In genomic region chr6:118127827-118128487, GRCm38 (mm10) we compare ENCODE assay signal across 14 mouse cellular contexts. TPM values are rescaled to one million over a fixed set of nuclear protein-coding genes. Genes with fewer than 3 reads are reported as not detected.
DNase-seq lines count a peak whose midpoint lies in the region; ATAC-seq and TF ChIP-seq lines count a peak whose summit lies in the region.
"Had no signal": no experiment of that assay in that cellular context is flagged by ENCODE, and none has a peak within 500 bp of the region (broad histone marks: within the 10 kb centered on the region; RNA-seq: fewer than 3 reads in every experiment).

No protein-coding gene starts in this region.

- ATAC-seq in heart, embryonic 15.5 days (replicated peaks; ENCODE audit: insufficient number of reproducible peaks, insufficient read depth, low FRiP score, low read depth), result no peak
- peak; percentile 79 for ATAC-seq in G1E (ENCODE audit: extremely low read depth, insufficient number of reproducible peaks, low FRiP score, poor library complexity, severe bottlenecking)
- ATAC-seq in hindbrain, embryonic 13.5 days (ENCODE audit: low FRiP score), result no peak
- ATAC-seq: Patski had no signal

- H3K4me1 ChIP-seq in heart, embryonic 15.5 days (replicated peaks), result peaks cover 20% of the 10 kb centered on the region
- H3K4me1 ChIP-seq in heart, embryonic 10.5 days, result peaks cover 20% of the 10 kb centered on the region; the same call in 1 of the 2 replicates
- H3K4me1 ChIP-seq in G1E (ENCODE audit: insufficient read depth, low read depth, low read length), result peaks cover 44% of the 10 kb centered on the region
- H3K4me1 ChIP-seq in liver, adult 2 months (ENCODE audit: control insufficient read depth, insufficient read depth, low read length), result peaks cover 1% of the 10 kb centered on the region; the same call in 1 of the 2 replicates
- H3K4me1 ChIP-seq in hindbrain, embryonic 13.5 days (replicated peaks), result no peaks in the 10 kb centered on the region
- H3K4me1 ChIP-seq: forebrain, embryonic 12.5 days had no signal

- no peaks in the 10 kb centered on the region for H3K9me3 ChIP-seq in heart, embryonic 15.5 days (replicated peaks)
- H3K9me3 ChIP-seq in heart, embryonic 10.5 days, result no peaks in the 10 kb centered on the region
- H3K9me3 ChIP-seq in G1E (replicated peaks), result no peaks in the 10 kb centered on the region
- no peaks in the 10 kb centered on the region for H3K9me3 ChIP-seq in hindbrain, embryonic 13.5 days
- H3K9me3 ChIP-seq: forebrain, embryonic 12.5 days had no signal

- no peak for TF ChIP-seq CTCF in G1E (IDR thresholded peaks at IDR 0.05; ENCODE audit: low read depth, low read length)
- no peak for TF ChIP-seq CTCF in liver, adult 2 months (IDR thresholded peaks at IDR 0.05; ENCODE audit: low read depth, low read length)

- peaks cover 9% of the 10 kb centered on the region; the same call in 1 of the 2 replicates for H3K36me3 ChIP-seq in heart, embryonic 15.5 days
- H3K36me3 ChIP-seq in heart, embryonic 10.5 days, result peaks cover 9% of the 10 kb centered on the region
- peaks cover 37% of the 10 kb centered on the region for H3K36me3 ChIP-seq in G1E (replicated peaks)
- peaks cover 20% of the 10 kb centered on the region for H3K36me3 ChIP-seq in liver, adult 2 months (ENCODE audit: control insufficient read depth, insufficient read depth, low read length)
- H3K36me3 ChIP-seq in hindbrain, embryonic 13.5 days, result peaks cover 14% of the 10 kb centered on the region
- H3K36me3 ChIP-seq: forebrain, embryonic 12.5 days had no signal

- H3K9ac ChIP-seq in heart, embryonic 15.5 days, result no peak overlapping the region
- no peak overlapping the region for H3K9ac ChIP-seq in liver, adult 2 months (ENCODE audit: low read depth, low read length)
- no peak overlapping the region for H3K9ac ChIP-seq in hindbrain, embryonic 13.5 days
- H3K9ac ChIP-seq: forebrain, embryonic 12.5 days had no signal

- no peaks in the 10 kb centered on the region for H3K27me3 ChIP-seq in heart, embryonic 15.5 days
- H3K27me3 ChIP-seq in heart, embryonic 10.5 days (ENCODE audit: insufficient read depth, poor library complexity, severe bottlenecking), result no peaks in the 10 kb centered on the region
- H3K27me3 ChIP-seq in G1E (ENCODE audit: insufficient read depth, low read length), result no peaks in the 10 kb centered on the region
- H3K27me3 ChIP-seq in liver, adult 2 months (ENCODE audit: control insufficient read depth, insufficient read depth, low read length), result no peaks in the 10 kb centered on the region
- no peaks in the 10 kb centered on the region for H3K27me3 ChIP-seq in hindbrain, embryonic 13.5 days
- H3K27me3 ChIP-seq: forebrain, embryonic 12.5 days; Patski had no signal

- H3K4me2 ChIP-seq in heart, embryonic 15.5 days, result 0 out of 2 replicates have a peak overlapping the region, but pooled peaks have one; percentile 1
- no peak overlapping the region for H3K4me2 ChIP-seq in hindbrain, embryonic 13.5 days
- H3K4me2 ChIP-seq: forebrain, embryonic 12.5 days had no signal

- H3K79me2 ChIP-seq in liver, adult 2 months (ENCODE audit: control insufficient read depth, insufficient read depth, low read length), result peaks cover 3% of the 10 kb centered on the region; the same call in 1 of the 2 replicates

- 14% methylated on average over 6 of the region's 6 CpGs for WGBS in heart, embryonic 15.5 days
- 14% methylated on average over 6 of the region's 6 CpGs for WGBS in heart, embryonic 10.5 days
- 55% methylated on average over 6 of the region's 6 CpGs for WGBS in liver, adult 2 months
- 86% methylated on average over 6 of the region's 6 CpGs for WGBS in hindbrain, embryonic 13.5 days

- H3K4me3 ChIP-seq in heart, embryonic 15.5 days, result no peak overlapping the region
- no peak overlapping the region for H3K4me3 ChIP-seq in heart, embryonic 10.5 days
- no peak overlapping the region; the same call in 1 of the 2 replicates for H3K4me3 ChIP-seq in G1E (ENCODE audit: low read depth, low read length)
- no peak overlapping the region for H3K4me3 ChIP-seq in liver, adult 2 months (ENCODE audit: insufficient read depth, low read depth, low read length)
- H3K4me3 ChIP-seq in hindbrain, embryonic 13.5 days, result no peak overlapping the region
- H3K4me3 ChIP-seq: forebrain, embryonic 12.5 days; gastrocnemius, adult 2 months had no signal

- no peak for TF ChIP-seq POLR2A in liver, adult 2 months (IDR thresholded peaks at IDR 0.05; ENCODE audit: extremely low read depth, insufficient read depth, low read length)

- 0 out of 2 replicates have a peak overlapping the region, but pooled peaks have one; percentile 3 for H3K27ac ChIP-seq in heart, embryonic 15.5 days
- no peak overlapping the region for H3K27ac ChIP-seq in heart, embryonic 10.5 days
- no peak overlapping the region for H3K27ac ChIP-seq in liver, adult 2 months (replicated peaks; ENCODE audit: insufficient read depth, low read depth, low read length)
- H3K27ac ChIP-seq in hindbrain, embryonic 13.5 days, result no peak overlapping the region
- H3K27ac ChIP-seq: forebrain, embryonic 12.5 days had no signal

- no peak for DNase-seq in heart, embryonic 10.5 days (ENCODE audit: low spot score)
- DNase-seq in G1E (ENCODE audit: low spot score) (peak; percentile 23), adipocyte (ENCODE audit: low spot score) (no peak)
- DNase-seq in liver, adult 2 months (ENCODE audit: extremely low read depth, low read depth, low spot score), result peak; percentile 11
- DNase-seq in lung, postnatal 36 days, result peak; percentile 67
- DNase-seq in frontal cortex, postnatal 14 days (ENCODE audit: low spot score in 2 of 2), result no peak
- DNase-seq: adrenal gland, adult 2 months; gastrocnemius, adult 2 months; kidney, adult 8-10 months; right cerebral cortex, postnatal 14 days had no signal

RNA-seq across cellular contexts. Expression of gene Csgalnact2, which starts 11.0 kb away (rescaled TPM):
- 10.7 and 10.8 TPM in 2 replicates for polyA plus RNA-seq in heart, embryonic 15.5 days (2015; fragmentation: Nextera tagmentation; extraction: Ambion mirVana)
- polyA plus RNA-seq in heart, embryonic 10.5 days (2016; fragmentation: Nextera tagmentation; extraction: Ambion mirVana), result 7.3 and 10.5 TPM in 2 replicates
- total RNA-seq in G1E (2014; fragmentation: Nextera tagmentation), result 35.4 and 37.6 TPM in 2 replicates
- 33.5 and 38.0 TPM in 2 replicates for total RNA-seq in G1E (2017)
- polyA plus RNA-seq in G1E (2012), result 4.5 and 5.2 TPM in 2 replicates
- total RNA-seq in liver, adult 2 months (2014; rRNA removed), result 8.1 and 8.7 TPM in 2 replicates
- polyA plus RNA-seq in liver, adult 2 months (2012; rRNA removed), result 1.1 and 1.2 TPM in 2 replicates
- 9.2 and 9.5 TPM in 2 replicates for polyA plus RNA-seq in hindbrain, embryonic 13.5 days (2015; fragmentation: Nextera tagmentation; extraction: Ambion mirVana)

Comparison
In these comparisons a context has a peak if more than half of its experiments do, and no peak if none do; other contexts are left out.
1. DNase-seq: peak in G1E (single experiment), liver, adult 2 months (single experiment) and lung, postnatal 36 days (single experiment); none in heart, embryonic 10.5 days (single experiment), frontal cortex, postnatal 14 days (0 of 2) and adipocyte (single experiment).